Mouse (Mus musculus) midbrain, embryonic 11.5 days (tissue): ENCODE data around the gene Asb16. TPM values are rescaled to one million over a fixed set of nuclear protein-coding genes. Genes with fewer than 3 reads are reported as not detected.
A peak's percentile ranks its signal among the peaks of the same experiment; 100 is the strongest.

Source experiments
- ATAC-seq: fragments of 200-750 bp; cut with Nextera tagmentation; 2 replicates; pipeline ENCODE4 v1.8.0; 2017; ENCODE audit warnings: moderate TSS enrichment, moderate library complexity; ENCODE audit not compliant: low FRiP score
- DNase-seq: peaks from one replicate; pipeline ENCODE4 v3.0.0; 2015; ENCODE audit warnings: low spot score; ENCODE audit errors: missing footprints
- H3K27ac ChIP-seq: fragments of 300-500 bp; sonication (generic); 2 replicates; pipeline ENCODE4 v1.5.1; 2014; ENCODE audit warnings: low read depth, low read length
- H3K27me3 ChIP-seq: fragments of 300-500 bp; sonication (generic); 2 replicates; pipeline ENCODE4 v1.6.1; 2014; ENCODE audit warnings: mild to moderate bottlenecking, low read length, moderate library complexity, mixed read lengths; ENCODE audit not compliant: control insufficient read depth, insufficient read depth
- H3K36me3 ChIP-seq: fragments of 300-500 bp; sonication (generic); 2 replicates; pipeline ENCODE4 v1.6.1; 2014; ENCODE audit warnings: mild to moderate bottlenecking, low read length, moderate library complexity, mixed read lengths; ENCODE audit not compliant: control insufficient read depth, insufficient read depth
- H3K4me1 ChIP-seq: fragments of 300-500 bp; sonication (generic); 2 replicates; pipeline ENCODE4 v1.6.1; 2014; ENCODE audit warnings: low read length; ENCODE audit not compliant: control insufficient read depth, insufficient read depth
- H3K4me2 ChIP-seq: fragments of 300-500 bp; sonication (generic); 2 replicates; pipeline ENCODE4 v1.6.1; 2014; ENCODE audit warnings: mild to moderate bottlenecking, moderate library complexity
- H3K4me3 ChIP-seq: fragments of 300-500 bp; sonication (generic); 2 replicates; pipeline ENCODE4 v1.5.1; 2014; ENCODE audit warnings: low read depth, low read length
- H3K9ac ChIP-seq: fragments of 300-500 bp; sonication (generic); 2 replicates; pipeline ENCODE4 v1.6.1; 2014; ENCODE audit warnings: low read length
- H3K9me3 ChIP-seq: fragments of 300-500 bp; sonication (generic); 2 replicates; pipeline ENCODE4 v1.6.1; 2016; ENCODE audit warnings: low read length; ENCODE audit not compliant: control insufficient read depth
- WGBS: fragments of 180-500 bp; shearing (Covaris S2); extraction: QIAGEN DNeasy Blood & Tissue Kit; methylation state at CpG from one replicate; pipeline ENCODE4 v1.1.7; 2014; 5-methylcytosine and 5-hydroxymethylcytosine counted together
- polyA plus RNA-seq: library from polyadenylated mRNA; unstranded; fragments of >200 nt; fragmentation: Nextera tagmentation; extraction: Ambion mirVana; gene quantifications from 2 replicates; pipeline ENCODE4 v1.2.1, GENCODE M21; 2014

Gene Asb16
- polyA plus RNA-seq, 1 experiment from 2014 or later: 0.08 TPM

DNA sequence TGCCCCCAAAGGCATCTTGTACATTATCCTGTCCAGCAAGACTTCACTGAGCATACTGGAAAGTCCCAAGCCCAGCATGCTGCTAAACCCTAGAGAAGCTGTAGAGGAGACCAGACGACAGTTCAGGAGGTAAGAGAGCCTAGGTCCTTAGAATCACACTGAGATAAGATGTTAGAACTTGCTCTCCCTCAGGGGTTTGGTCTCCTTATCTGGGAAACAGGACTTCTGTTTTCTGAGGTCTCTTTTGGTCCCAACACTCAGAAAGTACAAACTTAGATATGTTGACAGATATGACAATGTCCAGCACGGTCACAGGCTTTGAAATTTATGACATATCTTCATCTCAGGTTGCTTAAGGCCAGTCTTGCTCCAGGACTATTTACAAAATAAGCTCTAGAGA is 32.5 kb upstream of the Asb16 start:
- WGBS: 82% methylated on average over 2 of the region's 2 CpGs
- no peak for ATAC-seq
- no peaks in the 10 kb centered on the region for H3K27me3 ChIP-seq

DNA sequence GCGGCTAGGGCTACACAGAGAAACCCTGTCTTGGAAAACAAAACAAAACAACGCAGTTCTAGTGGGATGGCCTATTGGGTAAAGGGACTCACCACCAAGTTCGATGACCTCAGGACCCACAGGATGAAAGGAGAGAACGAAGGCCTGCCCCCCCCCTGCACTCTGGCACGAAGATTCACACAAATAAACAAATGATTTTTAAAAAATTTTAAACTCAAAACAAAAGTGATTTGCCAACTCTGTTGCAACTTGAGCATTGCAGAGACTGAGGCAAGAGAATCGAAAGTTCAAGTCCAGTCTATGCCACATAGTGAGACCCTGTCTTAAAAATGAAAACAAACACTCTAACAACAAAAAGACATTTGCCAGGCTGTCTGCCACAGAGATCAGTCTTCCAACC is 27.9 kb upstream of the Asb16 start:
- no peak for ATAC-seq
- H3K9ac ChIP-seq: no peak overlapping the region
- H3K4me3 ChIP-seq: no peak overlapping the region
- no peak overlapping the region for H3K4me2 ChIP-seq
- H3K9me3 ChIP-seq: no peaks in the 10 kb centered on the region
- WGBS: 91% methylated on average over 6 of the region's 6 CpGs
- H3K27ac ChIP-seq: no peak overlapping the region
- H3K27me3 ChIP-seq: peaks cover 3% of the 10 kb centered on the region; the same call in 1 of the 2 replicates
- no peak for DNase-seq
- peaks cover 11% of the 10 kb centered on the region for H3K4me1 ChIP-seq
- no peaks in the 10 kb centered on the region for H3K36me3 ChIP-seq

More for the DNA sequence above, 32.5 kb upstream of the Asb16 start:
- no peak for DNase-seq
- Histone ChIP-seq H3K27ac (no peak overlapping the region), H3K9ac (no peak overlapping the region), H3K4me2 (no peak overlapping the region), H3K36me3 (no peaks in the 10 kb centered on the region), H3K4me1 (no peaks in the 10 kb centered on the region), H3K4me3 (no peak overlapping the region), H3K9me3 (no peaks in the 10 kb centered on the region)

DNA sequence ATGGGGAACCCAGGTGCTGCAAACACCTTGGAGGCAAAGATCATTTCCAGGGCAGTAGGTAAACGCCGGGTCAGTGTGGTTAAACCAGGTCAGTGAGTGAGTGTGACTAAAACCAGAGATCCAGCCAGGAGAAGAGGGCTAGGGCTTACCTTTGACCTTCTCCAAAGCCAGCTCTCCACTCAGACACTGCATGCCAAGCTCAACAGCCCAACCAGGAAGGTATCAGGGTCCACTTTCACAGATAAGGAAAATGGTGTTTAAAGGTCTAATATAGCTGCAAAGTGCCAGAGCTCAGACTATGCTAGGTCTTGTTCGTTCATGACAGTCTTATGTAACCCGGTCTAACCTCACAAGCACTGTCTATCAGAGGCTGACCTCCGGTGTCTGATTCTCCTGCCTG is 27.3 kb upstream of the Asb16 start:
- Histone ChIP-seq H3K27ac (no peak overlapping the region), H3K4me1 (peaks cover 12% of the 10 kb centered on the region), H3K9me3 (no peaks in the 10 kb centered on the region), H3K36me3 (no peaks in the 10 kb centered on the region), H3K27me3 (peaks cover 3% of the 10 kb centered on the region; the same call in 1 of the 2 replicates), H3K4me2 (no peak overlapping the region), H3K9ac (no peak overlapping the region), H3K4me3 (no peak overlapping the region)
- DNase-seq (no peak), ATAC-seq (no peak)
- WGBS: 84% methylated on average over 5 of the region's 5 CpGs

DNA sequence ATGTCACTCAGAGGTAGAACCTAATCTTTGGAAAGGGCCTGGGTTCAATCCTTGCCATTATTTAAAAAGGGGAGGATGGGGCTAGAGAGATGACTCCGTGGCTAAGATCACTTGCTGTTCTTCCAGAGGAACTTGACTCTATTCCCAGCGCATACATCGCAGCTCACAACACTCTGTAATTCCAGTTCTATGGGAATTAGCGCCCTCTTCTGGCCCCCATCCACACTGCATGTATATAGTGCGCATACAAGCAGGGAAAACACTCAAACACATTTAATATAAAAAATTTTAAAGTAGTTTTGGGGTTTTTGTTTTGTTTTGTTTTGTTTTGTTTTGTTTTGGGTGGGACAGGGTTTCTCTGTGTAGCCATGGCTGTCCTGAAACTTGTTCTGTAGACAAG is 26.7 kb upstream of the Asb16 start:
- no peak for DNase-seq
- Histone ChIP-seq H3K4me3 (no peak overlapping the region), H3K27ac (no peak overlapping the region), H3K27me3 (peaks cover 3% of the 10 kb centered on the region; the same call in 1 of the 2 replicates), H3K4me1 (peaks cover 12% of the 10 kb centered on the region), H3K9me3 (no peaks in the 10 kb centered on the region), H3K9ac (no peak overlapping the region), H3K4me2 (no peak overlapping the region), H3K36me3 (no peaks in the 10 kb centered on the region)
- no peak for ATAC-seq
- WGBS: 47% methylated on average over 5 of the region's 5 CpGs

DNA sequence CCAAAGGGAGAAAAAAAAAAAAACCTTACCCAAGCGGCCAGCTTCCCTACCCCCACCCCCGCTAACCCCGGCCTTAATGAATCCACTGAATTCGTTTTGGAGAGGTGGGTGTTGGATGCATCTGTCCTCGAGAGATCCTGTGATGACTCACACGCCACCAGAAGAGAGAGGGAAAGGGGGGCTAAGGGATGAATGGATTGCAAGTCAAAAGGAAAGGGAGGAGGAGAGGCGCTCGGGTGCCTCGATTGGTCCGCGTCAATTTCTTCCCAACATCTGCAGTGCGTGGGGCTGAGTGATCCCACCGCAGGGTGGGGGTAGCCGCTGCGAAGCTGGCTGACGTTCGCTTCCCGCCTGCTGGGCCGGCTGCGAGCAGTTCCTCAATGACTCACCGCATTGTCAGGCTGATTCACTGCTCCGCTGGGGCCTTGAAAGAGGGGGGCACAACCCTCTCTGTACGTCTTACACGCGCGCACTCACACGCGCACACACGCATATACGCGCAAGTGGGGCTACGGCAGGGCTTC is 23.6 kb upstream of the Asb16 start:
- peaks cover 23% of the 10 kb centered on the region for H3K4me1 ChIP-seq
- H3K36me3 ChIP-seq: no peaks in the 10 kb centered on the region
- DNase-seq: peak; percentile 96
- WGBS: 2% methylated on average over 32 of the region's 32 CpGs
- no peak overlapping the region for H3K27ac ChIP-seq
- no peaks in the 10 kb centered on the region for H3K9me3 ChIP-seq
- H3K9ac ChIP-seq: peak overlapping the region; percentile 47
- peak; percentile 41; the same call in 1 of the 2 replicates for ATAC-seq
- peak overlapping the region; percentile 27 for H3K4me3 ChIP-seq
- H3K4me2 ChIP-seq: peak overlapping the region; percentile 68
- peaks cover 3% of the 10 kb centered on the region; the same call in 1 of the 2 replicates for H3K27me3 ChIP-seq

DNA sequence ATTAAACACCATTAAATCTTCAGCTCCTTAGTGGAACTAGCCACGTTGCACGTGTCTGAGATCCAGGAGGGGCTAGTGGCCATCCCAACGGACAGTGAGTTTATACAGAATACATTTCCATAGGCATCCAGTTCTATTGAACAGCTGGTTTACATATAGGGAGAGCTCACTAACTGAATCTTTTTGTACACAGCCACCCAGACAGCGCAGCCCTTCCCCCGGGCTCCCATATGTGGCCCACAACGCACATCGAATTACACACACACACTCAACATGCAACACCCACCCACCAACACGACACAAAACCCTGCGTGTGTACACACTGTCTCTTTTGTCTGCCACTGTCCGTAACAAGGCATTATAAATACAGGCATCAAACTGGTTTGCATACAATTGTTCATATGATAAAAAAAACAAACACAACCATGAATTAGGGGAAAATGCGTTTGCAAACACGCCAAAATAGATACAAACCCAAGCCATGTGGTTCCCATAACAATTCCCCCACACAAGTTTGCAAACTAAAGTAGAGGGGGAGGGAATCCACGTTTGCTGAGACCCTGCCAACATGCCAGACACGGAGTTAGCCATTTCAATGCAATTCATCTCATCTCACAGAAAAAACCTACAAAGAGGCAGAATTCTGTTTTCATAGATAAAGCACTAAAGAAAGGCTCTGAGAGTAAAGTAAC is 22.8 kb upstream of the Asb16 start:
- Histone ChIP-seq H3K4me3 (peak overlapping the region; percentile 27), H3K27me3 (peaks cover 3% of the 10 kb centered on the region; the same call in 1 of the 2 replicates), H3K4me2 (peak overlapping the region; percentile 68), H3K36me3 (no peaks in the 10 kb centered on the region), H3K9me3 (no peaks in the 10 kb centered on the region), H3K4me1 (peaks cover 23% of the 10 kb centered on the region), H3K9ac (peak overlapping the region; percentile 47), H3K27ac (no peak overlapping the region)
- no peak for ATAC-seq
- WGBS: 64% methylated on average over 14 of the region's 14 CpGs
- DNase-seq: peak; percentile 86

DNA sequence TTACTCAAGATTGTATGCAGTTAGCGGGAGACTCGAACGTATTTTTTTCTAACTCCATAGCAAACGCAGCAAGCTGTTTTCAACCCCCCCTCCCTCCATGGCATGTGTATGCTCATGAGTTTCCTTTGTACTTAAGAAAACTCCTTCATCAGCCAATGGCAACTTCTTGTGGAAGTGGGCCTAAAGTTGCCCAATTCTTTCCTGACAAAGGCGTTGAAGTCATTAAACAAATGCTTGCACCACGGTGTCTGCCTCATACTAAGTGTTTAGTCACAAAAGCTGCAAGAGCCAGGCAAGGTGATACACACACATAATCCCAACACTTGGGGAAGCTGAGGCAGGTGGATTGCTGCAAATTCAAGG is 22.3 kb upstream of the Asb16 start:
- no peak overlapping the region for H3K4me3 ChIP-seq
- ATAC-seq (no peak), DNase-seq (no peak)
- peaks cover 23% of the 10 kb centered on the region for H3K4me1 ChIP-seq
- no peaks in the 10 kb centered on the region for H3K9me3 ChIP-seq
- H3K36me3 ChIP-seq: no peaks in the 10 kb centered on the region
- H3K27ac ChIP-seq: no peak overlapping the region
- H3K4me2 ChIP-seq: no peak overlapping the region
- 85% methylated on average over 6 of the region's 6 CpGs for WGBS
- H3K9ac ChIP-seq: no peak overlapping the region
- peaks cover 3% of the 10 kb centered on the region; the same call in 1 of the 2 replicates for H3K27me3 ChIP-seq

DNA sequence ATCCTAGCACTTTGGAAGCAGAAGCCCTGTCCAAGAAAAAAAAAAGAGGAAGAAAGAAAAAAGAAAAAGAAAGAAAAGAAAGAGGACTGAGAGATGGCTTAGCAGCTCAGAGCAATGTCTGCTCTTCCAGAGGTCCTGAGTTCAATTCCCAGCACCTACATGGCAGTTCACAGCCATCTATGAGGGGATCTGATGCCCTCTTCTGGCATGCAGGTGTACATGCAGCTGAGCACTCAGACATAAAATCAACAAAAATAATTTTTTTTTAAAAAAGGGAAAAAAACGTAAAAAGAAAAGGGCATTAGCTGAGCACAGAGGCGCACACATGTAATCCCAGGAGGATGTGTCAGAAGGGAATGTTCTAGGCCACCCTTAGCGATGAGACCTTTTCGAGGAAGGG is 21.7 kb upstream of the Asb16 start:
- no peak overlapping the region for H3K9ac ChIP-seq
- DNase-seq (no peak), ATAC-seq (no peak)
- peaks cover 3% of the 10 kb centered on the region; the same call in 1 of the 2 replicates for H3K27me3 ChIP-seq
- H3K27ac ChIP-seq: no peak overlapping the region
- H3K36me3 ChIP-seq: no peaks in the 10 kb centered on the region
- peaks cover 23% of the 10 kb centered on the region for H3K4me1 ChIP-seq
- H3K4me3 ChIP-seq: no peak overlapping the region
- no peak overlapping the region for H3K4me2 ChIP-seq
- WGBS: 86% methylated on average over 4 of the region's 4 CpGs
- H3K9me3 ChIP-seq: no peaks in the 10 kb centered on the region

DNA sequence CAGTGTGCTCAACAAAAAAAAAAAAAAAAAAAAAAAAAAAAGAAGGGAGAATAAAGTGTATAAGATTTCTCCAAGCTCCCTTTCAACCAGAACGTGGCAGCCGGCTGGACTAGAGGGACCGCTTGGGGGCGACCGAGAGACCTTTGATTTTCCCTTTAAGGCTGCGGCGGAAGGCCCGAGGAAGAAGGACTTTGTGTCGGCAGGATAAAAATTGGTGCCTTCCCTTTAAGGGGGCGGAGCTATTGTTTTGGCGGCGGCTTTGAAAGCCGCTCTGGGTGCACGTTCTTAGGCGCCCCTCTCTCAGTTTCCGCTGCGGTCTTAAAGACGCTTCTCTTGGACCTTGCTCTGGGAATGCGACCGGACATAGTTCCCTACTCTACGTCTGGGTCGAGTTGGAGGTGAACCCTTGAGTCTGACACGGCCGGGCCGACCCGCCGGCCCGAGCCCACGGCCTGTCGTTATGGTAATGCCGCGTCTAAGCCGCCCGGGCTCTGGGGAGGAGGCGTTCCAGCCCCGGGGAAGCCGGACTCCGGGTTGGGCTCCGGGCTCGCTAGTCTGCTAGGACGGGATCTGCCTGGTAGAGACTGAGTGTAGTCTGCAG is 19.8 kb upstream of the Asb16 start, which contains the start of gene BC030867:
TSS of gene BC030867 (plus strand) at position 253 of the 601 bp plus-strand sequence.
- no peak within 1 kb of the TSS; the same call in 1 of the 2 replicates for H3K27ac ChIP-seq
- peak within 1 kb of the TSS; percentile 72 for H3K4me3 ChIP-seq
- H3K9me3 ChIP-seq: no peaks in the 10 kb centered on the region
- peak within 1 kb of the TSS; percentile 78 for H3K4me2 ChIP-seq
- peaks cover 23% of the 10 kb centered on the region for H3K4me1 ChIP-seq
- ATAC-seq (peak; percentile 76), DNase-seq (peak; percentile 100)
- WGBS: under 1% methylated on average over 41 of the region's 41 CpGs
- no peaks in the 10 kb centered on the region for H3K36me3 ChIP-seq
- H3K27me3 ChIP-seq: peaks cover 3% of the 10 kb centered on the region; the same call in 1 of the 2 replicates
- peak within 1 kb of the TSS; percentile 72 for H3K9ac ChIP-seq
